Mouse (Mus musculus): ENCODE measurements at regions not wholly inside any gene's neighbourhood (a gene's known extent, or its start where the extent isn't known, plus 50 kb on each side); places are given as distances from the start of the nearest gene placed in this dataset.
A peak's percentile ranks its signal among the peaks of the same experiment; 100 is the strongest.
"Not testable (repeated sequence)": the region's sequence is repeated elsewhere in the genome, so short reads cannot be mapped to it uniquely, and the experiment has no call there.

DNA sequence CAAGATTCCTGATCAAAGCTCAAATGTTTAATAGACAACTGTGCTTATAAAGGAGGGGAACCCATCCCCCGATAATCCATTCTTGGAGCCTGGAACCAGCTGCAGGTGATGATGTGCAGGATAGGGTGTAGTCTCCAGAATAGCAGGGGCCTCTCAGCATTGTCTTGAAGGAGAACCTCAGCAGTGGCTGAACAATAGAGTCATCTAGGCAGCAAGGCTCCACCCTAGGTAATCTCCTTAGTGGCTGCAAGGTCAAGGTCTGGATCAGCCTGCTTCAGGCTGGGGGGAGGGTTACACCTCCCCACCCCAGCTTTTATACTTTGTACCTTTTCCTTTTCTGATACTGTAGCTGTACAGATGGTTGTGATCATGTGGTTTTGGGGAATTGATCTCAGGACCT lies 116.8 kb upstream of the Mettl4 start:
- DNase-seq (ENCODE audit: low spot score in 2 of 2): no peak

DNA sequence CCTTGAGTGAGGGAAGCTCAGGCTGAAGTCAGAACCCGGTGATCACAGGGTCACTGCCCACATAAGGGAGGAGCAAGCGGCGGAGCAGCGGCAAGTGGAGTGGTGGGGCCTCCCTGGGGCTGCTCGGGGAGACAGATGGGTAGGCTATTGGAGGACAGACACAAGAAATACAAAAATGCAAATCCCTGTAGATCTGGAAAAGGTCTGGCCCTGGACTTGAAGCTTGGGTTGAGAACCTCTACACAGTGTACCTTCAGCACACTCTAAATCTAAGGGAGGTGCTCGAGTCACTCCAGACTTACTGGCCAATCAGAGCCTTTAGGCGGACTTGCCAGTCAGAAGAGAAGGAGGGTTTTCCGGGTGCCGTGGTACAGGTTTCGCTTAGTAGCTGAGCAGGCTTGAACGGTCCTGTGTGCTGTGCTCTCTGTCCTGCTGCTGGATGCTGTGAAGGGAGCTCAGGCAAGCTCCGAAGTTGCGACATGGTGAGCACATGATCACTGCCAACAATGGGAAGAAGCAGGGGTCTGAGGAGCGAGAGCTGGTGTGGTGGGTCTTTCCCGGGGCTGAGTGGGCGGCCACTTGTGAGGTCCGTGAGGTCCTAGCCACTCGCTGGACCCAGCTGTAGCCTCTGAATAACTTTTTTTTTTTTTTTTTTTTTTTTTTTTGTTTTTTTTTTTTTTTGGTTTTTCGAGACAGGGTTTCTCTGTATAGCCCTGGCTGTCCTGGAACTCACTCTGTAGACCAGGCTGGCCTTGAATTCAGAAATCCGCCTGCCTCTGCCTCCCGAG lies 114.9 kb upstream of the Mettl4 start:
- DNase-seq (ENCODE audit: low spot score in 2 of 2): peak; percentile 25 to 49

DNA sequence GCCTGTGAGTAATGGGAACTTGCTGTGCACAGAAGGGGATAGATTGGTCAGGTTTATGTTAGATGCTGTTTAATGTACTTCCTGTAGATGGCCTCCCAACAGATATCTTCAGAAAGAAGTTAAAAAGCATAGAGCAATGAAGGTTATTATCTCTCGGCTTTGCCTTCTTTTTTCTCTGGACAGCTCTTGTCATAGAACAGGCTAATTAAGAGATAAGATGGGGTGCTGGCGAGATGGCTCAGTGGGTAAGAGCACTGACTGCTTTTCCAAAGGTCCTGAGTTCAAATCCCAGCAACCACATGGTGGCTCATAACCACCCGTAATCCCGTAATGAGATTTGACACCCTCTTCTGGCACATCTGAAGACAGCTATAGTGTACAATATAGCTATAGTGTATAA lies 104.9 kb upstream of the Mettl4 start:
- not testable (repeated sequence) for DNase-seq (ENCODE audit: low spot score in 2 of 2)

DNA sequence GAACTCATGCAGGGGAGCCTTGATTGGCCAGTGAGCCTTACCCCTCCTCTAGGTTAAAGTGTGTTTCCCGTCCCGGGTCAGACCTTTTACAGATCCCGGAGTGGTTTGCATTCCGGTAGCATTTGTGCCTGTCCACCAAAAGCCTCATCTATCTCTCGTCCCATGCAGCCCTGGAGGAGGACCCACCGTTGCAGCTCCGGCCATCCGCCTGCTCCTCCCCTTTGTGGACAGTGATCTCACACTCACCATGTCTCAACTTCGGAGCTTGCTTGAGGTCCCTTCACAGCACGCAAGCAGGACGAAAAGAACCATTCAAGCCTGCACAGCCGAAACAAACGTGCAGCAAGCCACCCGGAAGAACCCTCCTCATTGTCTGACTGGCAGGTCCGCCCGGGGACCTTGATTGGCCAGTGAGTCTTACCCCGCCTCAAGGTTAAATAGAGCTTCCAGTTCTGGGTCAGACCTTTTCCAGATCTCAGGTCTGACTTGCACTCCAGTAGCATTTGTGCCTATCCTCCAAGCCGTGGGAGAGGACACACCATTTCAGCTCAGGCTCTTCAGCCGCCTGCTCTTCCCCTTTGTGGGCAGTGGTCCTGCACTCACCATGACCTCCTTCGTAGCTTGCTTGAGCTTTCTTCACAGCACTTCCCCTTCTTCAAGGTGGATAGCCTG lies 84.8 kb upstream of the Mettl4 start:
- DNase-seq (ENCODE audit: low spot score in 2 of 2): peak; percentile 34 to 60

DNA sequence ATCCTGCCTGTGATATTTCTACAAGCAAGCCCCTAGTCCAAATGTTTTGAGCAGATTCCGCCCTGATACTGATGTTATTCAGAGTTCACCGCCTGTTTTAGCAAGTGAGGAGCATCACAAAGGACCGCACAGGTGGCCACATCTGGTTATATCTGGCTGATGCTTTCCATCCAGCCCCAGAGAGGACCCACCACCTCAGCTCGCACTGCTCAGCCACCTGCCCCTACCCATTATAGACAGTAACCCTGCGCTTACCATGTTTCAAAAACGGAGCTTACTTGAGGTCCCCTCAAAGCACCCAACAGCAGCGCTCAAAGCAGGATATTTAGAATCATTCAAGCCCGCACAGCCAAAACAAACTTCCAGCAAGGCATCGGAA lies 84.2 kb upstream of the Mettl4 start:
- not testable (repeated sequence) for DNase-seq (ENCODE audit: low spot score in 2 of 2)

DNA sequence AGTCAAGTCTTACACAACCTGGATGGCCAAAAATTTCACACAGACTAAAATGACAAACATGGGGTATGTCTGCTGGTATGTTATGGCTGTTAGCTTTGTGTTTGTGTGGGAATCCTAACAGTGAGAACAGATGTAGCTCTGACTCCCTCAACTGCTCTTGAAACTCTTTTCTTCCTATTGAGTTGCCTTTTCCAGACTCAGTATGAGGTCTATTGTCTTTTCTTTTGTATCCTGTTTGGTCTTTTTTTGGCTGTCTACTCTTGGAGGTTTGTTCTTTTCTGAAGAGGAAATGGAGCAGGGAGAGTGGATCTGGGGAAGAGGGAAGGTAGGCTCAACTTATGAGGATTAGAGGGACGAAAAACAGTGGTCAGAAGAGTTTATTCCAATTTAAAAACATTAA lies 76.6 kb upstream of the Mettl4 start:
- not testable (repeated sequence) for DNase-seq (ENCODE audit: low spot score in 2 of 2)

DNA sequence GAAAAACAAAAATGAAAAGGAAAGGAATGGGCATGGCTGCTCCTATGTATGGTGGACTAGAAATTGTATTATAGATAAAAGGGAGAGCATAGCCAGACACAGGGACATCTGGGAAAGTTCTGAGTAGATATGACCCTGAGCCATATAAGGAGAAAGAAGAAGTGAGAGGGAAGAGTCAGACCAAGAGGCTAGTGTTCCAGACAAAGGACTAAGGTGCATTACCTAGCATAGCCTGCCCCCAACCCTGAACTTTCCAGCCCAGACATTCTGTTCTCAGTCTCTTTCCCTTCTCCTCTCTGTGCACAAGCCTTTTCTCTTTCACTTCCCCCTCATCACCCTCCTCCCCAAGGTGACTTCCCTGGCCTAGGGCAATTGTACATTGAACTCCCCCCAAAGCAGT lies 58.9 kb upstream of the Mettl4 start:
- DNase-seq (ENCODE audit: low spot score in 2 of 2): no peak

Measured in spleen, postnatal 14 days (tissue).